Mouse (Mus musculus) liver, embryonic 14.5 days (tissue): ENCODE data around the gene 4930469K13Rik. TPM values are rescaled to one million over a fixed set of nuclear protein-coding genes. Genes with fewer than 3 reads are reported as not detected.
A peak's percentile ranks its signal among the peaks of the same experiment; 100 is the strongest.

Source experiments
- ATAC-seq: fragments of 200-750 bp; cut with Nextera tagmentation; 2 replicates; pipeline ENCODE4 v1.8.0; 2017; ENCODE audit warnings: moderate number of reproducible peaks, mild to moderate bottlenecking, moderate library complexity; ENCODE audit not compliant: insufficient read depth
- DNase-seq, 3 experiments: peaks; one replicate each; pipeline ENCODE4 v3.0.0-alpha.2; 2012 to 2013; ENCODE audit warnings: low read depth in 3 of 3, low spot score in 3 of 3
- H3K27ac ChIP-seq: fragments of 300-500 bp; sonication (generic); 2 replicates; pipeline ENCODE4 v1.5.1; 2014; ENCODE audit warnings: moderate library complexity, mild to moderate bottlenecking, control low read depth, inconsistent platforms
- H3K27me3 ChIP-seq: fragments of 300-500 bp; sonication (generic); 2 replicates; pipeline ENCODE4 v1.6.1; 2014; ENCODE audit warnings: mild to moderate bottlenecking, low read length, moderate library complexity; ENCODE audit not compliant: control insufficient read depth, insufficient read depth
- H3K36me3 ChIP-seq: fragments of 300-500 bp; sonication (generic); replicated peaks from 2 replicates; pipeline ENCODE4 v1.6.1; 2014; ENCODE audit warnings: low read depth; ENCODE audit not compliant: control insufficient read depth, insufficient read depth
- H3K4me1 ChIP-seq, 2 experiments: fragments of 200-500 bp in 1 of 2; fragments of 300-500 bp in 1 of 2; sonication (generic) in 1 of 2; replicated peaks; 2 replicates each; pipeline ENCODE4 v1.6.1; 2012 to 2014; ENCODE audit warnings: antibody characterized with exemption in 1 of 2, inconsistent platforms in 1 of 2, low read length in 1 of 2; ENCODE audit not compliant: control insufficient read depth in 2 of 2, insufficient read depth in 2 of 2
- H3K4me2 ChIP-seq: fragments of 300-500 bp; sonication (generic); 2 replicates; pipeline ENCODE4 v1.6.1; 2014; ENCODE audit warnings: low read depth, mild to moderate bottlenecking, control low read depth, moderate library complexity
- H3K4me3 ChIP-seq, 2 experiments: fragments of 200-500 bp in 1 of 2; fragments of 300-500 bp in 1 of 2; sonication (generic) in 1 of 2; 2 replicates each; pipeline ENCODE4 v1.5.1; 2012 to 2014; ENCODE audit warnings: low read depth in 2 of 2, low read length in 2 of 2, mild to moderate bottlenecking in 2 of 2, control low read depth in 1 of 2, inconsistent platforms in 1 of 2, moderate library complexity in 1 of 2; ENCODE audit not compliant: insufficient read depth in 1 of 2
- H3K9ac ChIP-seq: fragments of 300-500 bp; sonication (generic); replicated peaks from 2 replicates; pipeline ENCODE4 v1.6.1; 2014; ENCODE audit warnings: mild to moderate bottlenecking, control low read depth, moderate library complexity
- H3K9me3 ChIP-seq: fragments of 300-500 bp; sonication (generic); 2 replicates; pipeline ENCODE4 v1.6.1; 2016; ENCODE audit warnings: low read length, mixed read lengths; ENCODE audit not compliant: control insufficient read depth
- CTCF ChIP-seq: IDR thresholded peaks from 2 replicates; pipeline ENCODE4 v1.5.1; 2016; ENCODE audit warnings: antibody characterized with exemption, low read depth, control low read depth
- EP300 ChIP-seq: IDR thresholded peaks from 2 replicates; pipeline ENCODE4 v1.6.1; 2016; ENCODE audit warnings: antibody characterized with exemption, low read depth
- WGBS: fragments of 180-500 bp; shearing (Covaris S2); extraction: QIAGEN DNeasy Blood & Tissue Kit; methylation state at CpG from one replicate; pipeline ENCODE4 v1.1.7; 2014; ENCODE audit not compliant: insufficient replicate concordance; 5-methylcytosine and 5-hydroxymethylcytosine counted together
- polyA plus RNA-seq, 2 experiments: library from polyadenylated mRNA; depleted of rRNA in 1 of 2; stranded (reverse) in 1 of 2; unstranded in 1 of 2; fragments of >200 nt; fragmentation: Nextera tagmentation in 1 of 2; extraction: Ambion mirVana in 1 of 2; gene quantifications; 2 replicates each; pipeline versions ENCODE4 v1.2.1 to v1.2.3; 2012 to 2014

The 4930469K13Rik gene
- polyA plus RNA-seq, 2 experiments: not detected

- 48% methylated on average over 7 of the region's 7 CpGs for whole genome bisulfite sequencing
- no peaks in the 10 kb centered on the region for H3K36me3 ChIP-seq
- no peak overlapping the region for H3K9ac ChIP-seq
- no peaks in the 10 kb centered on the region for H3K4me1 ChIP-seq
- no peak for ATAC-seq
- no peaks in the 10 kb centered on the region for H3K9me3 ChIP-seq
- no peak for DNase-seq
- no peak overlapping the region for H3K4me2 ChIP-seq
- H3K4me3 ChIP-seq: no peak overlapping the region
- no peaks in the 10 kb centered on the region for H3K27me3 ChIP-seq
- no peak overlapping the region for H3K27ac ChIP-seq
- TF ChIP-seq EP300 (no peak), CTCF (no peak)
These were observed 26.5 kb upstream of the 4930469K13Rik start for GRCm38 (mm10) chr11:34124852-34125251.

GRCm38 (mm10) chr11:34123147-34123546 is 24.8 kb upstream of the 4930469K13Rik start:
- DNase-seq (no peak), ATAC-seq (no peak)
- no peak overlapping the region for H3K9ac ChIP-seq
- no peaks in the 10 kb centered on the region for H3K9me3 ChIP-seq
- H3K4me1 ChIP-seq: no peaks in the 10 kb centered on the region
- no peak overlapping the region for H3K4me3 ChIP-seq
- no peak overlapping the region for H3K27ac ChIP-seq
- no peaks in the 10 kb centered on the region for H3K27me3 ChIP-seq
- TF ChIP-seq CTCF (peak; percentile 51; the same call in 1 of the 2 replicates), EP300 (no peak)
- 1% methylated on average over 2 of the region's 2 CpGs for WGBS
- no peak overlapping the region for H3K4me2 ChIP-seq
- H3K36me3 ChIP-seq: no peaks in the 10 kb centered on the region

GRCm38 (mm10) chr11:34118319-34118718 is 20.0 kb upstream of the 4930469K13Rik start:
- Histone ChIP-seq H3K27me3 (no peaks in the 10 kb centered on the region), H3K27ac (no peak overlapping the region), H3K4me1 (0 out of 4 replicates have a peak, but pooled peaks cover 0 to 2% of the 10 kb centered on the region in 2 experiments), H3K4me3 (no peak overlapping the region), H3K9ac (no peak overlapping the region), H3K9me3 (no peaks in the 10 kb centered on the region), H3K36me3 (no peaks in the 10 kb centered on the region), H3K4me2 (no peak overlapping the region)
- no peak for DNase-seq
- 56% methylated on average over 3 of the region's 3 CpGs for WGBS
- TF ChIP-seq CTCF (no peak), EP300 (no peak)
- ATAC-seq: no peak

GRCm38 (mm10) chr11:34117581-34117980 is 19.2 kb upstream of the 4930469K13Rik start:
- TF ChIP-seq EP300 (no peak), CTCF (no peak)
- DNase-seq: no peak

GRCm38 (mm10) chr11:34116572-34117135 is 18.3 kb upstream of the 4930469K13Rik start:
- Histone ChIP-seq H3K9me3 (no peaks in the 10 kb centered on the region), H3K27me3 (no peaks in the 10 kb centered on the region), H3K4me2 (no peak overlapping the region), H3K36me3 (no peaks in the 10 kb centered on the region), H3K9ac (no peak overlapping the region), H3K4me1 (0 out of 4 replicates have a peak, but pooled peaks cover 0 to 2% of the 10 kb centered on the region in 2 experiments), H3K4me3 (no peak overlapping the region), H3K27ac (no peak overlapping the region)
- 2% methylated on average over 2 of the region's 2 CpGs for WGBS
- TF ChIP-seq CTCF (no peak), EP300 (no peak)
- ATAC-seq (no peak), DNase-seq (peak in 1 of 3 experiments; percentile 1)

More at GRCm38 (mm10) chr11:34117581-34117980, 19.2 kb upstream of the 4930469K13Rik start:
- H3K9me3 ChIP-seq: no peaks in the 10 kb centered on the region
- H3K27ac ChIP-seq: no peak overlapping the region
- no peak overlapping the region for H3K4me2 ChIP-seq
- no peaks in the 10 kb centered on the region for H3K27me3 ChIP-seq
- H3K4me3 ChIP-seq: no peak overlapping the region
- H3K36me3 ChIP-seq: no peaks in the 10 kb centered on the region
- ATAC-seq: no peak
- H3K9ac ChIP-seq: no peak overlapping the region
- H3K4me1 ChIP-seq: 0 out of 4 replicates have a peak, but pooled peaks cover 0 to 2% of the 10 kb centered on the region in 2 experiments
- 35% methylated on average over 3 of the region's 3 CpGs for WGBS
